Mouse (Mus musculus): ENCODE data around the gene Pacrg. TPM values are rescaled to one million over a fixed set of nuclear protein-coding genes. Genes with fewer than 3 reads are reported as not detected.
A peak's percentile ranks its signal among the peaks of the same experiment; 100 is the strongest.

Gene Pacrg
- polyA plus RNA-seq, 1 experiment from 2014 or later: 1.3 TPM

DNA sequence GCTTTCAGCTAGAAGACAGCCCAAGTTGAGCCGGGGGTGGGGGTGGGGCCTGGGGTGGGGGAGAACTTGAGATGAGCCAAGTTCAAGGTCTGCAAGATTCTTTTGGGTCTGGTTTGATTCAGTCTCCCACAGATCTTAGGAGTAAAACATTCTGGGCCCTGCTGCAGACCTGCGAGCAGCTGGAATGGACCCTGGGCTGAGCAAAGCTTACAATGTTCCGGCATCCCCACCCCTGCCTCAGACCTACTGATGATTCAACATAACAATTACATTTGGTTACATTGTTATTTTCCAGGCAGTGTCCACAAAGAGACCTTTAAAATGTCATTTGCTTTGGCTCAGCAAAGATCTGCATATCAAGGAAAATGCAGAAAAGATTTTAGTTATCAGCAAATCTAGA, 272.7 kb downstream of the Pacrg start:
- Histone ChIP-seq H3K27ac (ENCODE audit: low read depth, low read length) (no peak overlapping the region), H3K36me3 (ENCODE audit: control insufficient read depth, insufficient read depth, low read length) (no peaks in the 10 kb centered on the region), H3K4me2 (no peak overlapping the region), H3K9ac (ENCODE audit: low read depth, low read length) (no peak overlapping the region), H3K4me3 (ENCODE audit: low read depth, low read length) (no peak overlapping the region), H3K9me3 (replicated peaks; ENCODE audit: control insufficient read depth, low read length) (no peaks in the 10 kb centered on the region), H3K4me1 (ENCODE audit: control insufficient read depth, insufficient read depth, low read length) (no peaks in the 10 kb centered on the region), H3K27me3 (ENCODE audit: control insufficient read depth, insufficient read depth, low read length) (no peaks in the 10 kb centered on the region)
- WGBS (ENCODE audit: insufficient replicate concordance): 86% methylated on average over 3 of the region's 3 CpGs
- no peak for ATAC-seq (replicated peaks; ENCODE audit: insufficient number of reproducible peaks, low FRiP score, low TSS enrichment)

DNA sequence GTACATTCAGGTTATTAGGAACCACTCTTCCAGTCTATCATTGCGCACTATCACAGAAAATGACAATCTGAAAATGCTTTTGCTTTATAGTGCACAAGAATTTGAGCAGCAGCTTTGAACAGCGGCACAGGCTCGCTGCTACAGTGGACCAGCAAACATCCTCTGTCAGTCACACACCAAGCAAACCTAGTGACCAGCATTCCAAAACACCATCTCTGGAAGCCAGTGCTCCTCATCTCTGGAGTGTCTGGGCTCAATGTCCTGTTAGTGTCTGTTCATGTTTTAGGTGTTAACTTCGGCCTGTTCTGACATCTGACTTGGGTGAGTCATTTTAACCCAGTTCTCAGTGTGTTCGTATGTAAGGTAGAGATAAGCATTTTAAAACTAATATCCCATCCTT, 275.9 kb downstream of the Pacrg start:
- H3K36me3 ChIP-seq (ENCODE audit: control insufficient read depth, insufficient read depth, low read length): no peaks in the 10 kb centered on the region
- H3K4me1 ChIP-seq (ENCODE audit: control insufficient read depth, insufficient read depth, low read length): no peaks in the 10 kb centered on the region
- no peak for ATAC-seq (replicated peaks; ENCODE audit: insufficient number of reproducible peaks, low FRiP score, low TSS enrichment)
- no peaks in the 10 kb centered on the region for H3K9me3 ChIP-seq (replicated peaks; ENCODE audit: control insufficient read depth, low read length)
- H3K27ac ChIP-seq (ENCODE audit: low read depth, low read length): no peak overlapping the region
- no peak overlapping the region for H3K4me2 ChIP-seq
- no peaks in the 10 kb centered on the region for H3K27me3 ChIP-seq (ENCODE audit: control insufficient read depth, insufficient read depth, low read length)
- 89% methylated on average over 5 of the region's 5 CpGs for WGBS (ENCODE audit: insufficient replicate concordance)
- H3K9ac ChIP-seq (ENCODE audit: low read depth, low read length): no peak overlapping the region
- H3K4me3 ChIP-seq (ENCODE audit: low read depth, low read length): no peak overlapping the region

DNA sequence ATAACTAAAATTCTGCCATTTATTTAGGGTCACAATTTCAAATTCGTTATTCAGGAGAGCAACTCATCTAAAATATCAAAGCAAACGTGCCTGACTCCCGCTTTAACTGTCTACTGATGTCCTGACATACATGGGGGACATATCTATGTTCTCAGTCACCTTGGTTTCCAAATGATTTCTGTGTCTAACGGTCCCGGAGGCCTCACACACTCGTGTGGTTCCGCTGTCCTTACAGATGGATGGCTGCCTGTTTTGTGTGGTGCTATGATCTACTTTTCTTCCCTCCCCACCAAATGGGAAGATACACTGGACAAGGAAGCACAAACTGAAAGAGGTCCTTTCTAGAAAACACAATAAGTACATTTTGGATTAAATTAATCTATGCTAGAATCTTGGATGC, 277.2 kb downstream of the Pacrg start:
- 86% methylated on average over 7 of the region's 7 CpGs for WGBS (ENCODE audit: insufficient replicate concordance)
- Histone ChIP-seq H3K9me3 (replicated peaks; ENCODE audit: control insufficient read depth, low read length) (no peaks in the 10 kb centered on the region), H3K4me3 (ENCODE audit: low read depth, low read length) (no peak overlapping the region), H3K9ac (ENCODE audit: low read depth, low read length) (no peak overlapping the region), H3K27ac (ENCODE audit: low read depth, low read length) (no peak overlapping the region), H3K36me3 (ENCODE audit: control insufficient read depth, insufficient read depth, low read length) (no peaks in the 10 kb centered on the region), H3K4me2 (no peak overlapping the region), H3K4me1 (ENCODE audit: control insufficient read depth, insufficient read depth, low read length) (no peaks in the 10 kb centered on the region), H3K27me3 (ENCODE audit: control insufficient read depth, insufficient read depth, low read length) (no peaks in the 10 kb centered on the region)
- ATAC-seq (replicated peaks; ENCODE audit: insufficient number of reproducible peaks, low FRiP score, low TSS enrichment): no peak

DNA sequence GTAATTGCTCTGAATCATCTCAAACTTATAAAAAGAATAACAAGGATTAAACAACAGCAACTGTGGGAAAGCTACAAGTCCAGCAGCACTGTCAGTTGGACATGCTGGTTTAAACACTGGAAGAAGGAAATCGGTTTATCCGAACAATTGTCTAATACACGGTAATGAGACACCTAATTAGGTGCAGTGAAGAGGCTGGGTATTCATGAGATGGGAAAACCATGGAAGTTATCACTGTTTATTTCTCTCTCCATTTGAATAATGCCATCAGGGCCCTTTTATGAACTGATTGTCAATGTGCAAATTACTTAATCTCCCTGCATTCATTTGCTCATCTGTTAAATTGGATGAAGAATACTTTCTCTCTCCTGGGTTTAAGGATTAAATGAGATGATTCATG, 280.1 kb downstream of the Pacrg start:
- no peak overlapping the region for H3K9ac ChIP-seq (ENCODE audit: low read depth, low read length)
- no peaks in the 10 kb centered on the region for H3K4me1 ChIP-seq (ENCODE audit: control insufficient read depth, insufficient read depth, low read length)
- no peaks in the 10 kb centered on the region for H3K27me3 ChIP-seq (ENCODE audit: control insufficient read depth, insufficient read depth, low read length)
- H3K9me3 ChIP-seq (replicated peaks; ENCODE audit: control insufficient read depth, low read length): no peaks in the 10 kb centered on the region
- WGBS (ENCODE audit: insufficient replicate concordance): 80% methylated on average over 3 of the region's 3 CpGs
- ATAC-seq (replicated peaks; ENCODE audit: insufficient number of reproducible peaks, low FRiP score, low TSS enrichment): no peak
- H3K4me2 ChIP-seq: no peak overlapping the region
- H3K4me3 ChIP-seq (ENCODE audit: low read depth, low read length): no peak overlapping the region
- no peak overlapping the region for H3K27ac ChIP-seq (ENCODE audit: low read depth, low read length)
- no peaks in the 10 kb centered on the region for H3K36me3 ChIP-seq (ENCODE audit: control insufficient read depth, insufficient read depth, low read length)

DNA sequence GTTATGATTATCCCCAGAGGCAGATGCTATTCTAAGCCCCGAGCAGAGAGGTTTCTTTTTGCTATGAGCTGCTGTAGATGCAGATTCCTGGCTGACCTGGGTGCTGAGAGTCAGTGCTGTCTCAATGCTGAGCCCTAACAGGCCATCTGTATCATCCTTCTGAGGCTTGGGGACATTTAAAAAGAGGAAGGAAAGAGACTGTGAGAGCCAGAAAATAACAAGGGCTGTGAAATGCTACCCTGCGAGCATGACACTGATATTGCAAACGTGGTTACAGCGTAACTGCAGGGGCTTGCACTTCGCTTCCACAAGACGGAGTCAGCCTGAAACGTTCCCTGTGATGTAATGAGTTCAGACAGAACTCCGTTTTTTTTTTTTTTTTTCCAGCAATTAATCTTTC, 281.4 kb downstream of the Pacrg start:
- WGBS (ENCODE audit: insufficient replicate concordance): 67% methylated on average over 8 of the region's 8 CpGs
- H3K36me3 ChIP-seq (ENCODE audit: control insufficient read depth, insufficient read depth, low read length): no peaks in the 10 kb centered on the region
- ATAC-seq (replicated peaks; ENCODE audit: insufficient number of reproducible peaks, low FRiP score, low TSS enrichment): no peak
- H3K4me2 ChIP-seq: no peak overlapping the region
- no peaks in the 10 kb centered on the region for H3K4me1 ChIP-seq (ENCODE audit: control insufficient read depth, insufficient read depth, low read length)
- H3K27me3 ChIP-seq (ENCODE audit: control insufficient read depth, insufficient read depth, low read length): no peaks in the 10 kb centered on the region
- no peak overlapping the region for H3K27ac ChIP-seq (ENCODE audit: low read depth, low read length)
- H3K4me3 ChIP-seq (ENCODE audit: low read depth, low read length): no peak overlapping the region
- no peak overlapping the region for H3K9ac ChIP-seq (ENCODE audit: low read depth, low read length)
- no peaks in the 10 kb centered on the region for H3K9me3 ChIP-seq (replicated peaks; ENCODE audit: control insufficient read depth, low read length)

DNA sequence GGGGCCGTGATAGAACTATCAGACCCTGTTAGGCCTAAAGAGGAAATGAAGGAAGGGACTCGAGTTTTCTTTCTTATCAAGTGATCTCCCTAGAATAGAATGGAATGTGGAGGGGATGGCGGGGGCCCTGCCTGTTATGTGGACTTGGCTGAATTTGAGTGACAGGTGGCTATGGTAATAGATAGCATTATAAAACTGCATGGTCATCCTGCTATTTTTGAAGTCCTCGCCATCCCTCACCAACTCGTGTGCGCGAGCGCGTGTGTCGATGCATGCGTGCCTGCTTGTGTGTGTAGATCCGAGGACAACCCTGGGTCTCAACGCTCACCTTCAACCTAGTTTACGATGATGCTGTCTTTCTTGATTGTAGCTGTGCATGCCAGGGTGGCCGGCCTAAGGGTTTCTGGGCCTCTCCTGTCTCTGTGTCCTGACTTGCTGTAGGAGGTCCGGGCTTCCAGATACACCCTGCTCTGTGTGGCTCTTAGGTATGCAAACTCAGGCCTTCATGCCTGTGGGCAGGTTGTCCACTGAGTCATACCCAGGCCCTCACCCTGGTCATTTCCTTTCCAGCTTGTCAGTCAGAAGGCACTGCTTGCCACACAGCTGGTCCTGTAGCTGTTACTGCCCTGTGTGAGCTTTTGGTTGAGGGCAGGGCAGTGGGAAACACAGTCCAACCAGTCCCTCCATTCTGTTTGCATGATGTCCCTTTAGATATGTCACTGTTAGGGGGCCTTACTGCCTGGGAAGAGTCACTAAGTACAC, 287.6 kb downstream of the Pacrg start:
- no peaks in the 10 kb centered on the region for H3K36me3 ChIP-seq (ENCODE audit: control insufficient read depth, insufficient read depth, low read length)
- ATAC-seq (replicated peaks; ENCODE audit: insufficient number of reproducible peaks, low FRiP score, low TSS enrichment): no peak

DNA sequence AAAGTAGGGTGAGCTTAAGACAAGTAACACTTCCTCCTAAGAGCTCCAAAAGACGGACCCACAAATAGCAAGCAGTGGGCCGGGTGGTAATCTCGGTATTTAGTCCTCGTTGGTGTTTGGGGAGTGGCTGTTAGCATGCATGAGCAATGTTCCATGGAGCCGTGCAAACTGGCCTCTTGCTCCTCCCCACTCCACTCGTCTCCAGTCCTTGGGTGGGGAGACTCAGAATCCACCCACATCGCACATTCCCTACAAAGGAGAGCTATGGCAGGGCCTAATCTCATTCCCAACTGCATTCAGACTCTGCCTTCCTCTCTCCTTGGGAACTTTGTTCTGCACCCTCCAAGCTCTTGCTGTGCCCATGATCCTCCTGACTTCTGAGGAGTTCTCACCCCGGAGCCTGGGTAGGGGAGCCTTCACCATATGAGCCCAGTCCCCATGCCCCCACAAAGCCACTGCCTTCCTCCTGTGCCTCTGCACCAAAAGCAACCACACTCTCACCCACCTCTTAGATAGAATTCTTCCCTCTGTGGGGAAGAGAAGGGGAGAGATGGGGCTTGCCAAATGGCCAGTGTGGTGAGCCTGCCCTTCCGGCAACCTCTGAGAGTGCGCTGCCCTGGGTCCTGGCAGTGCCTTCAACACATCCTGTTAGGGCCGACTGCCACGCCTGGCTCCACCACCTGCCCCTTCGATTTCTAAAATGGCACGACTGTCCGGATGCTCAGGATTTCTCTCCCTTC, 289.2 kb downstream of the Pacrg start:
- Histone ChIP-seq H3K27me3 (ENCODE audit: control insufficient read depth, insufficient read depth, low read length) (no peaks in the 10 kb centered on the region), H3K9me3 (replicated peaks; ENCODE audit: control insufficient read depth, low read length) (no peaks in the 10 kb centered on the region), H3K4me2 (no peak overlapping the region), H3K27ac (ENCODE audit: low read depth, low read length) (no peak overlapping the region), H3K9ac (ENCODE audit: low read depth, low read length) (no peak overlapping the region), H3K36me3 (ENCODE audit: control insufficient read depth, insufficient read depth, low read length) (no peaks in the 10 kb centered on the region), H3K4me1 (ENCODE audit: control insufficient read depth, insufficient read depth, low read length) (peaks cover 7% of the 10 kb centered on the region), H3K4me3 (ENCODE audit: low read depth, low read length) (no peak overlapping the region)
- WGBS (ENCODE audit: insufficient replicate concordance): 71% methylated on average over 15 of the region's 15 CpGs
- ATAC-seq (replicated peaks; ENCODE audit: insufficient number of reproducible peaks, low FRiP score, low TSS enrichment): no peak

More for the DNA sequence above, 287.6 kb downstream of the Pacrg start:
- H3K4me3 ChIP-seq (ENCODE audit: low read depth, low read length): no peak overlapping the region
- no peak overlapping the region for H3K4me2 ChIP-seq
- H3K9ac ChIP-seq (ENCODE audit: low read depth, low read length): no peak overlapping the region
- peaks cover 7% of the 10 kb centered on the region for H3K4me1 ChIP-seq (ENCODE audit: control insufficient read depth, insufficient read depth, low read length)
- no peaks in the 10 kb centered on the region for H3K27me3 ChIP-seq (ENCODE audit: control insufficient read depth, insufficient read depth, low read length)
- H3K9me3 ChIP-seq (replicated peaks; ENCODE audit: control insufficient read depth, low read length): no peaks in the 10 kb centered on the region
- 75% methylated on average over 16 of the region's 16 CpGs for WGBS (ENCODE audit: insufficient replicate concordance)
- no peak overlapping the region for H3K27ac ChIP-seq (ENCODE audit: low read depth, low read length)

DNA sequence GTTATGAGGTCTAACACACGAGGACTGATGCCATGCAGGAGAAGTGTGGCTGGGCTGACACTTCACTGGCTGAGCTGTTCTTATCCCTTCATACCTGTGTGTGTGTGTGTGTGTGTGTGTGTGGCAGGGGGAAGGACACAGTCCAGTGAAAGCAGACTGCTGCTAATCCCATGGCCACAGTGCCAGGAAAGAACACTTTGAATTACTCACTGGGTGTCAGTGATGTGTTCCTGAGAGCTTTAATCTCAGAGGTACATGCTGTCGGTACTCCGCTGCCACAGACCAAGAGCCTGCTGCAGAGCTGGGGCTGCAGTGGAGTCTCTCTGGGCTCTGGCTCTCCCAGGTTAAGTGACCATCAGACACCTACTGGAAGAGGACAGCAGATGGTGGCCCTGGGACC, 290.3 kb downstream of the Pacrg start:
- H3K4me2 ChIP-seq: no peak overlapping the region
- no peaks in the 10 kb centered on the region for H3K36me3 ChIP-seq (ENCODE audit: control insufficient read depth, insufficient read depth, low read length)
- no peaks in the 10 kb centered on the region for H3K9me3 ChIP-seq (replicated peaks; ENCODE audit: control insufficient read depth, low read length)
- WGBS (ENCODE audit: insufficient replicate concordance): 49% methylated on average over 3 of the region's 3 CpGs
- H3K27ac ChIP-seq (ENCODE audit: low read depth, low read length): no peak overlapping the region
- peaks cover 7% of the 10 kb centered on the region for H3K4me1 ChIP-seq (ENCODE audit: control insufficient read depth, insufficient read depth, low read length)
- no peak overlapping the region for H3K9ac ChIP-seq (ENCODE audit: low read depth, low read length)
- peak; percentile 55; the same call in 1 of the 2 replicates for ATAC-seq (replicated peaks; ENCODE audit: insufficient number of reproducible peaks, low FRiP score, low TSS enrichment)
- H3K27me3 ChIP-seq (ENCODE audit: control insufficient read depth, insufficient read depth, low read length): no peaks in the 10 kb centered on the region
- no peak overlapping the region for H3K4me3 ChIP-seq (ENCODE audit: low read depth, low read length)
